In genomic region chr3:103718728-103719127, GRCm38 (mm10) we compare ENCODE assay signal across 34 mouse cellular contexts. TPM values are rescaled to one million over a fixed set of nuclear protein-coding genes. Genes with fewer than 3 reads are reported as not detected.
A peak's percentile ranks its signal among the peaks of the same experiment; 100 is the strongest.
DNase-seq lines count a peak whose midpoint lies in the region; ATAC-seq lines count a peak whose summit lies in the region.
"Had no signal": no experiment of that assay in that cellular context is flagged by ENCODE, and none has a peak within 500 bp of the region (broad histone marks: within the 10 kb centered on the region; RNA-seq: fewer than 3 reads in every experiment).

No protein-coding gene starts in this region.

- 0 out of 2 replicates have a peak overlapping the region, but pooled peaks have one; percentile 12 for H3K27ac ChIP-seq in limb, embryonic 12.5 days
- no peak overlapping the region for H3K27ac ChIP-seq in limb, embryonic 10.5 days
- H3K27ac ChIP-seq: embryonic facial prominence, embryonic 12.5 days; embryonic facial prominence, embryonic 15.5 days; gastrocnemius, adult 2 months; heart, adult 2 months; heart, embryonic 10.5 days; heart, embryonic 13.5 days; hindbrain, embryonic 10.5 days; hindbrain, embryonic 13.5 days had no signal

- no peak overlapping the region for H3K9ac ChIP-seq in limb, embryonic 12.5 days (replicated peaks)
- H3K9ac ChIP-seq: embryonic facial prominence, embryonic 12.5 days; embryonic facial prominence, embryonic 15.5 days; forebrain, postnatal 0 days; heart, embryonic 13.5 days; hindbrain, embryonic 13.5 days had no signal

- no peak overlapping the region for H3K4me2 ChIP-seq in limb, embryonic 12.5 days
- H3K4me2 ChIP-seq: embryonic facial prominence, embryonic 12.5 days; embryonic facial prominence, embryonic 15.5 days; heart, embryonic 13.5 days; hindbrain, embryonic 13.5 days had no signal

- no peaks in the 10 kb centered on the region for H3K36me3 ChIP-seq in limb, embryonic 12.5 days
- no peaks in the 10 kb centered on the region for H3K36me3 ChIP-seq in limb, embryonic 10.5 days
- H3K36me3 ChIP-seq: embryonic facial prominence, embryonic 12.5 days; embryonic facial prominence, embryonic 15.5 days; G1E; heart, embryonic 10.5 days; heart, embryonic 13.5 days; hindbrain, embryonic 10.5 days; hindbrain, embryonic 13.5 days had no signal

- intact Hi-C loops in heart, postnatal 10 days (cut with DNase I): no loop called here

- peak; percentile 1 for DNase-seq in heart, postnatal 4 days
- no peak for DNase-seq in heart, postnatal 10 days
- DNase-seq in limb, embryonic 10.5 days (ENCODE audit: low spot score): no peak
- peak; percentile 10 to 41 for DNase-seq in spleen, postnatal 4 days (ENCODE audit: low spot score in 2 of 2)
- no peak for DNase-seq in spleen, adult 12 weeks (ENCODE audit: low spot score)
- DNase-seq: adrenal gland, postnatal 10 days; adrenal gland, postnatal 36 days; B cell, adult 2 months; cerebellum, adult 18-20 months; cerebellum, adult 9-10 months; cerebellum, postnatal 14 days; forebrain, postnatal 0 days; gastrocnemius, adult 2 months; gastrocnemius, postnatal 14 days; heart, adult 2 months had no signal

- ATAC-seq in limb, embryonic 12.5 days (ENCODE audit: insufficient number of reproducible peaks, insufficient read depth, low FRiP score, low TSS enrichment, low read depth): no peak
- peak; percentile 70 for ATAC-seq in megakaryocyte-erythroid progenitor cell, adult 5-6 weeks (replicated peaks; ENCODE audit: low FRiP score, low TSS enrichment, poor library complexity, severe bottlenecking)
- ATAC-seq: forebrain, embryonic 14.5 days; forebrain, postnatal 0 days; Patski had no signal

- H3K4me3 ChIP-seq in limb, embryonic 12.5 days (replicated peaks): no peak overlapping the region
- no peak overlapping the region for H3K4me3 ChIP-seq in limb, embryonic 10.5 days
- H3K4me3 ChIP-seq: embryonic facial prominence, embryonic 12.5 days; embryonic facial prominence, embryonic 15.5 days; gastrocnemius, adult 2 months; heart, adult 2 months; heart, embryonic 10.5 days; heart, embryonic 13.5 days; hindbrain, embryonic 10.5 days; hindbrain, embryonic 13.5 days had no signal

- H3K9me3 ChIP-seq in limb, embryonic 12.5 days: no peaks in the 10 kb centered on the region
- H3K9me3 ChIP-seq in limb, embryonic 10.5 days (replicated peaks): no peaks in the 10 kb centered on the region
- H3K9me3 ChIP-seq: embryonic facial prominence, embryonic 12.5 days; embryonic facial prominence, embryonic 15.5 days; G1E; heart, embryonic 10.5 days; heart, embryonic 13.5 days; hindbrain, embryonic 10.5 days; hindbrain, embryonic 13.5 days had no signal

- H3K27me3 ChIP-seq in limb, embryonic 12.5 days: no peaks in the 10 kb centered on the region
- no peaks in the 10 kb centered on the region for H3K27me3 ChIP-seq in limb, embryonic 10.5 days (ENCODE audit: low read depth, poor library complexity, severe bottlenecking)
- H3K27me3 ChIP-seq: CH12.LX; embryonic facial prominence, embryonic 12.5 days; embryonic facial prominence, embryonic 15.5 days; heart, embryonic 13.5 days; hindbrain, embryonic 13.5 days; Patski had no signal

- H3K4me1 ChIP-seq in limb, embryonic 12.5 days (replicated peaks): peaks cover 34% of the 10 kb centered on the region
- H3K4me1 ChIP-seq in limb, embryonic 10.5 days: peaks cover 22% of the 10 kb centered on the region

- 90% methylated on average over 4 of the region's 4 CpGs for WGBS in limb, embryonic 12.5 days
- WGBS in limb, embryonic 10.5 days: 86% methylated on average over 4 of the region's 4 CpGs

RNA-seq across cellular contexts. Expression of gene Olfml3, which starts 19.1 kb away (rescaled TPM):
- 10 to 100 TPM; 11.8 to 13.0 TPM for total RNA-seq in heart, postnatal 4 days (2021)
- total RNA-seq in heart, postnatal 10 days (2021): 1 to 10 TPM; 7.6 to 7.9 TPM
- polyA plus RNA-seq in limb, embryonic 12.5 days (2016; fragmentation: Nextera tagmentation; extraction: Ambion mirVana): 33.8 and 36.9 TPM in 2 replicates
- 10.4 and 18.0 TPM in 2 replicates for polyA plus RNA-seq in limb, embryonic 10.5 days (2016; fragmentation: Nextera tagmentation; extraction: Ambion mirVana)
- not detected in 2 replicates for total RNA-seq in megakaryocyte-erythroid progenitor cell, adult 5-6 weeks (2014; fragmentation: Nextera tagmentation)
- total RNA-seq in megakaryocyte-erythroid progenitor cell, adult 5-6 weeks (2017): 0.56 TPM in 1 of 2 replicates, not detected in the other
- polyA plus RNA-seq: G1E had no signal

RNA-seq across cellular contexts. Expression of gene Gm10964, which starts 20.4 kb away (rescaled TPM):
- total RNA-seq in heart, postnatal 4 days (2021): not detected
- not detected for total RNA-seq in heart, postnatal 10 days (2021)
- not detected in 2 replicates for polyA plus RNA-seq in limb, embryonic 12.5 days (2016; fragmentation: Nextera tagmentation; extraction: Ambion mirVana)
- not detected in 2 replicates for polyA plus RNA-seq in limb, embryonic 10.5 days (2016; fragmentation: Nextera tagmentation; extraction: Ambion mirVana)
- total RNA-seq in megakaryocyte-erythroid progenitor cell, adult 5-6 weeks (2014; fragmentation: Nextera tagmentation): not detected in 2 replicates
- not detected in 2 replicates for total RNA-seq in megakaryocyte-erythroid progenitor cell, adult 5-6 weeks (2017)
- total RNA-seq: adrenal gland, adult 18-20 months; adrenal gland, postnatal 10 days; adrenal gland, postnatal 36 days; CH12.LX; forebrain, postnatal 0 days; G1E; gastrocnemius, adult 2 months; gastrocnemius, postnatal 14 days; gastrocnemius, postnatal 4 days; heart, adult 2 months; heart, postnatal 25 days had no signal
- polyA plus RNA-seq: embryonic facial prominence, embryonic 12.5 days; embryonic facial prominence, embryonic 15.5 days; forebrain, embryonic 11.5 days; forebrain, embryonic 14.5 days; forebrain, postnatal 0 days; frontal cortex, adult 2 months; G1E; heart, adult 2 months; heart, embryonic 10.5 days; heart, embryonic 13.5 days; heart, embryonic 16.5 days; hindbrain, embryonic 10.5 days; hindbrain, embryonic 13.5 days; hindbrain, embryonic 16.5 days; Patski had no signal

Comparison
In these comparisons a context has a peak if more than half of its experiments do, and no peak if none do; other contexts are left out.
1. DNase-seq: peak in heart, postnatal 4 days (single experiment) and spleen, postnatal 4 days (2 of 2); none in heart, postnatal 10 days (0 of 2), limb, embryonic 10.5 days (single experiment) and spleen, adult 12 weeks (single experiment).
2. RNA of gene Olfml3, which starts 19.1 kb away (total RNA-seq): 11.8 to 13.0 TPM in heart, postnatal 4 days and 7.6 to 7.9 TPM in heart, postnatal 10 days; 0.56 TPM in megakaryocyte-erythroid progenitor cell, adult 5-6 weeks; every median in the first group is over 4 times any median in the second.